Mouse (Mus musculus) liver, embryonic 14.5 days (tissue): ENCODE measurements around the gene Pde1a. TPM values are rescaled to one million over a fixed set of nuclear protein-coding genes. Genes with fewer than 3 reads are reported as not detected.

Experiments
- ATAC-seq: fragments of 200-750 bp; cut with Nextera tagmentation; 2 replicates; pipeline ENCODE4 v1.8.0; 2017; ENCODE audit warnings: moderate number of reproducible peaks, mild to moderate bottlenecking, moderate library complexity; ENCODE audit not compliant: insufficient read depth
- DNase-seq, 3 experiments: peaks; one replicate each; pipeline ENCODE4 v3.0.0-alpha.2; 2012 to 2013; ENCODE audit warnings: low read depth in 3 of 3, low spot score in 3 of 3
- H3K27ac ChIP-seq: fragments of 300-500 bp; sonication (generic); 2 replicates; pipeline ENCODE4 v1.5.1; 2014; ENCODE audit warnings: moderate library complexity, mild to moderate bottlenecking, control low read depth, inconsistent platforms
- H3K27me3 ChIP-seq: fragments of 300-500 bp; sonication (generic); 2 replicates; pipeline ENCODE4 v1.6.1; 2014; ENCODE audit warnings: mild to moderate bottlenecking, low read length, moderate library complexity; ENCODE audit not compliant: control insufficient read depth, insufficient read depth
- H3K36me3 ChIP-seq: fragments of 300-500 bp; sonication (generic); replicated peaks from 2 replicates; pipeline ENCODE4 v1.6.1; 2014; ENCODE audit warnings: low read depth; ENCODE audit not compliant: control insufficient read depth, insufficient read depth
- H3K4me1 ChIP-seq, 2 experiments: fragments of 200-500 bp in 1 of 2; fragments of 300-500 bp in 1 of 2; sonication (generic) in 1 of 2; replicated peaks; 2 replicates each; pipeline ENCODE4 v1.6.1; 2012 to 2014; ENCODE audit warnings: antibody characterized with exemption in 1 of 2, inconsistent platforms in 1 of 2, low read length in 1 of 2; ENCODE audit not compliant: control insufficient read depth in 2 of 2, insufficient read depth in 2 of 2
- H3K4me2 ChIP-seq: fragments of 300-500 bp; sonication (generic); 2 replicates; pipeline ENCODE4 v1.6.1; 2014; ENCODE audit warnings: low read depth, mild to moderate bottlenecking, control low read depth, moderate library complexity
- H3K4me3 ChIP-seq, 2 experiments: fragments of 200-500 bp in 1 of 2; fragments of 300-500 bp in 1 of 2; sonication (generic) in 1 of 2; 2 replicates each; pipeline ENCODE4 v1.5.1; 2012 to 2014; ENCODE audit warnings: low read depth in 2 of 2, low read length in 2 of 2, mild to moderate bottlenecking in 2 of 2, control low read depth in 1 of 2, inconsistent platforms in 1 of 2, moderate library complexity in 1 of 2; ENCODE audit not compliant: insufficient read depth in 1 of 2
- H3K9ac ChIP-seq: fragments of 300-500 bp; sonication (generic); replicated peaks from 2 replicates; pipeline ENCODE4 v1.6.1; 2014; ENCODE audit warnings: mild to moderate bottlenecking, control low read depth, moderate library complexity
- H3K9me3 ChIP-seq: fragments of 300-500 bp; sonication (generic); 2 replicates; pipeline ENCODE4 v1.6.1; 2016; ENCODE audit warnings: low read length, mixed read lengths; ENCODE audit not compliant: control insufficient read depth
- CTCF ChIP-seq: IDR thresholded peaks from 2 replicates; pipeline ENCODE4 v1.5.1; 2016; ENCODE audit warnings: antibody characterized with exemption, low read depth, control low read depth
- EP300 ChIP-seq: IDR thresholded peaks from 2 replicates; pipeline ENCODE4 v1.6.1; 2016; ENCODE audit warnings: antibody characterized with exemption, low read depth
- WGBS: fragments of 180-500 bp; shearing (Covaris S2); extraction: QIAGEN DNeasy Blood & Tissue Kit; methylation state at CpG from one replicate; pipeline ENCODE4 v1.1.7; 2014; ENCODE audit not compliant: insufficient replicate concordance; 5-methylcytosine and 5-hydroxymethylcytosine counted together
- polyA plus RNA-seq, 2 experiments: library from polyadenylated mRNA; depleted of rRNA in 1 of 2; stranded (reverse) in 1 of 2; unstranded in 1 of 2; fragments of >200 nt; fragmentation: Nextera tagmentation in 1 of 2; extraction: Ambion mirVana in 1 of 2; gene quantifications; 2 replicates each; pipeline versions ENCODE4 v1.2.1 to v1.2.3; 2012 to 2014

The Pde1a gene
- polyA plus RNA-seq, 2 experiments = 1.4 to 2.7 TPM

- no peak for TF ChIP-seq EP300
- TF ChIP-seq CTCF = no peak
- no peaks in the 10 kb centered on the region for H3K36me3 ChIP-seq
- no peak for DNase-seq
- no peaks in the 10 kb centered on the region for H3K9me3 ChIP-seq
- H3K4me1 ChIP-seq = 0 out of 4 replicates have a peak, but pooled peaks cover 0 to 2% of the 10 kb centered on the region in 2 experiments
- 72% methylated on average over 9 of the region's 9 CpGs for WGBS
- no peaks in the 10 kb centered on the region for H3K27me3 ChIP-seq
- H3K4me2 ChIP-seq = no peak overlapping the region
- no peak overlapping the region for H3K9ac ChIP-seq
- no peak overlapping the region for H3K4me3 ChIP-seq
- no peak for ATAC-seq
- H3K27ac ChIP-seq = no peak overlapping the region
Measured at GRCm38 (mm10) chr2:79966681-79967506, 162.4 kb downstream of the Pde1a start.

GRCm38 (mm10) chr2:79966086-79966485 is 163.2 kb downstream of the Pde1a start:
- no peak for TF ChIP-seq EP300
- TF ChIP-seq CTCF = no peak
- H3K36me3 ChIP-seq = no peaks in the 10 kb centered on the region
- DNase-seq (no peak), ATAC-seq (no peak)
- 0 out of 4 replicates have a peak, but pooled peaks cover 0 to 2% of the 10 kb centered on the region in 2 experiments for H3K4me1 ChIP-seq
- H3K4me2 ChIP-seq = no peak overlapping the region
- no peaks in the 10 kb centered on the region for H3K27me3 ChIP-seq
- WGBS = 56% methylated on average over 1 of the region's 1 CpGs
- no peak overlapping the region for H3K27ac ChIP-seq
- H3K9me3 ChIP-seq = no peaks in the 10 kb centered on the region
- H3K9ac ChIP-seq = no peak overlapping the region
- H3K4me3 ChIP-seq = no peak overlapping the region

GRCm38 (mm10) chr2:79964964-79965363 is 164.3 kb downstream of the Pde1a start:
- no peaks in the 10 kb centered on the region for H3K9me3 ChIP-seq
- no peak overlapping the region for H3K4me2 ChIP-seq
- no peak for TF ChIP-seq EP300
- TF ChIP-seq CTCF = no peak
- ATAC-seq = no peak
- H3K4me1 ChIP-seq = 0 out of 4 replicates have a peak, but pooled peaks cover 0 to 2% of the 10 kb centered on the region in 2 experiments
- no peak overlapping the region for H3K27ac ChIP-seq
- 48% methylated on average over 4 of the region's 4 CpGs for WGBS
- H3K9ac ChIP-seq = no peak overlapping the region
- no peaks in the 10 kb centered on the region for H3K36me3 ChIP-seq
- no peak for DNase-seq
- H3K4me3 ChIP-seq = no peak overlapping the region
- no peaks in the 10 kb centered on the region for H3K27me3 ChIP-seq

- TF ChIP-seq EP300 (no peak), CTCF (no peak)
- Histone ChIP-seq H3K4me2 (no peak overlapping the region), H3K4me3 (no peak overlapping the region), H3K36me3 (no peaks in the 10 kb centered on the region), H3K9me3 (no peaks in the 10 kb centered on the region), H3K4me1 (0 out of 4 replicates have a peak, but pooled peaks cover 0 to 2% of the 10 kb centered on the region in 2 experiments), H3K27ac (no peak overlapping the region), H3K9ac (no peak overlapping the region), H3K27me3 (no peaks in the 10 kb centered on the region)
- WGBS = 60% methylated on average over 4 of the region's 4 CpGs
- DNase-seq = no peak
- ATAC-seq = no peak
Measured at GRCm38 (mm10) chr2:79961421-79961820, 167.8 kb downstream of the Pde1a start.

GRCm38 (mm10) chr2:79957659-79958340 is 171.5 kb downstream of the Pde1a start:
- Histone ChIP-seq H3K36me3 (no peaks in the 10 kb centered on the region), H3K4me3 (no peak overlapping the region), H3K27ac (no peak overlapping the region), H3K9me3 (no peaks in the 10 kb centered on the region), H3K27me3 (no peaks in the 10 kb centered on the region), H3K4me2 (no peak overlapping the region), H3K4me1 (no peaks in the 10 kb centered on the region), H3K9ac (no peak overlapping the region)
- DNase-seq (no peak), ATAC-seq (no peak)
- 62% methylated on average over 6 of the region's 6 CpGs for WGBS
- no peak for TF ChIP-seq EP300
